ENCODE assay signal across 8 mouse cellular contexts in genomic region chr2:104887882-104888566, GRCm38 (mm10). TPM values are rescaled to one million over a fixed set of nuclear protein-coding genes. Genes with fewer than 3 reads are reported as not detected.
A peak's percentile ranks its signal among the peaks of the same experiment; 100 is the strongest.
DNase-seq lines count a peak whose midpoint lies in the region; TF ChIP-seq lines count a peak whose summit lies in the region.

No protein-coding gene starts in this region.

- H3K4me1 ChIP-seq in lung, adult 2 months (ENCODE audit: control insufficient read depth, insufficient read depth, low read length), result no peaks in the 10 kb centered on the region

- H3K4me3 ChIP-seq in lung, adult 2 months (replicated peaks; ENCODE audit: extremely low read depth, low read depth, low read length), result no peak overlapping the region

- peak; percentile 84 for TF ChIP-seq CTCF in lung, adult 2 months (IDR thresholded peaks at IDR 0.05; ENCODE audit: insufficient read depth, low read length)

- WGBS in lung, adult 2 months, result 17% methylated on average over 10 of the region's 10 CpGs

- TF ChIP-seq POLR2A in lung, adult 2 months (IDR thresholded peaks at IDR 0.05; ENCODE audit: borderline replicate concordance, extremely low read depth, low read depth, low read length), result no peak

- peak; percentile 83 for DNase-seq in CD4-positive, CD25-positive, alpha-beta regulatory T cell, adult 2 months (ENCODE audit: low read depth, low spot score)
- peak; percentile 57 for DNase-seq in adrenal gland, adult 8-10 months
- DNase-seq in embryo, embryonic 11 days, result peak; percentile 88
- DNase-seq in gastrocnemius, postnatal 4 days (ENCODE audit: low spot score in 2 of 2), result peak; percentile 45 to 75
- peak; percentile 83 to 89 for DNase-seq in kidney, postnatal 25 days
- DNase-seq in lung, adult 2 months, result peak; percentile 59
- DNase-seq in ovary, postnatal 14 days (ENCODE audit: low spot score), result peak; percentile 71
- DNase-seq in thymus, postnatal 10 days (ENCODE audit: low spot score in 2 of 2), result peak; percentile 17 to 71

RNA-seq across cellular contexts. Expression of gene Ccdc73, which starts 20.4 kb away (rescaled TPM):
- 10 to 100 TPM in 1 of 4 experiments, 1 to 10 TPM in 3; 4.4 to 10.4 (median 4.7) TPM for total RNA-seq in adrenal gland, adult 8-10 months (2022)
- total RNA-seq in gastrocnemius, postnatal 4 days (2021), result 1 to 10 TPM; 3.1 to 4.1 TPM
- polyA plus RNA-seq in lung, adult 2 months (2012; rRNA removed), result 1.1 TPM in 1 of 2 replicates, not detected in the other

RNA-seq across cellular contexts. Expression of gene Prrg4, which starts 38.3 kb away (rescaled TPM):
- 10 to 100 TPM in 2 of 4 experiments, 1 to 10 TPM in 2; 3.2 to 20.5 (median 10.9) TPM for total RNA-seq in adrenal gland, adult 8-10 months (2022)
- 1 to 10 TPM in 1 of 2 experiments, under 1 TPM in 1; 0.78 to 1.6 TPM for total RNA-seq in gastrocnemius, postnatal 4 days (2021)
- polyA plus RNA-seq in lung, adult 2 months (2012; rRNA removed), result 0.72 and 1.4 TPM in 2 replicates
